Mouse (Mus musculus): ENCODE measurements around the gene Tob2.
A peak's percentile ranks its signal among the peaks of the same experiment; 100 is the strongest.

GRCm38 (mm10) chr15:81872262-81873136 is 13.9 kb upstream of the Tob2 start, which contains the start of gene Aco2:
- TF ChIP-seq POLR2A (IDR thresholded peaks at IDR 0.05; ENCODE audit: insufficient read depth, low read depth, low read length) (peak; percentile 92), EP300 (IDR thresholded peaks at IDR 0.05; ENCODE audit: insufficient read depth, low read depth, low read length) (peak; percentile 81), CTCF (IDR thresholded peaks at IDR 0.05) (no peak)
